Mouse (Mus musculus) hindbrain, postnatal 0 days (tissue): ENCODE results near the gene Sec23ip. TPM values are rescaled to one million over a fixed set of nuclear protein-coding genes. Genes with fewer than 3 reads are reported as not detected.

ENCODE experiments used
- ATAC-seq: fragments of 200-750 bp; cut with Nextera tagmentation; 2 replicates; pipeline ENCODE4 v1.8.0; 2017; ENCODE audit warnings: mild to moderate bottlenecking, moderate TSS enrichment, moderate library complexity
- DNase-seq: peaks from one replicate; pipeline ENCODE4 v3.0.0-alpha.2; 2015; ENCODE audit warnings: low spot score
- H3K27ac ChIP-seq: fragments of 300-500 bp; sonication (generic); 2 replicates; pipeline ENCODE4 v1.5.1; 2014; ENCODE audit warnings: mild to moderate bottlenecking
- H3K27me3 ChIP-seq: fragments of 300-500 bp; sonication (generic); 2 replicates; pipeline ENCODE4 v1.6.1; 2014; ENCODE audit warnings: low read length, mixed read lengths; ENCODE audit not compliant: insufficient read depth
- H3K36me3 ChIP-seq: fragments of 300-500 bp; sonication (generic); 2 replicates; pipeline ENCODE4 v1.6.1; 2014; ENCODE audit warnings: low read length, mixed read lengths; ENCODE audit not compliant: insufficient read depth
- H3K4me1 ChIP-seq: fragments of 300-500 bp; sonication (generic); 2 replicates; pipeline ENCODE4 v1.6.1; 2014; ENCODE audit warnings: antibody characterized with exemption, low read length, mixed read lengths; ENCODE audit not compliant: insufficient read depth
- H3K4me2 ChIP-seq: fragments of 300-500 bp; sonication (generic); 2 replicates; pipeline ENCODE4 v1.6.1; 2014; ENCODE audit warnings: low read depth, mild to moderate bottlenecking, low read length, moderate library complexity, mixed read lengths
- H3K4me3 ChIP-seq: fragments of 300-500 bp; sonication (generic); 2 replicates; pipeline ENCODE4 v1.5.1; 2014; ENCODE audit warnings: low read length
- H3K9ac ChIP-seq: fragments of 300-500 bp; sonication (generic); replicated peaks from 2 replicates; pipeline ENCODE4 v1.6.1; 2014; ENCODE audit warnings: mild to moderate bottlenecking, low read length, moderate library complexity, mixed read lengths
- H3K9me3 ChIP-seq: fragments of 300-500 bp; sonication (generic); 2 replicates; pipeline ENCODE4 v1.6.1; 2016; ENCODE audit warnings: low read length, mixed read lengths
- CTCF ChIP-seq: IDR thresholded peaks from 2 replicates; pipeline ENCODE4 v1.5.1; 2016; ENCODE audit warnings: antibody characterized with exemption, control low read depth, low read depth
- WGBS: fragments of 180-500 bp; shearing (Covaris S2); extraction: QIAGEN DNeasy Blood & Tissue Kit; methylation state at CpG from one replicate; pipeline ENCODE4 v1.1.7; 2014; 5-methylcytosine and 5-hydroxymethylcytosine counted together
- polyA plus RNA-seq: library from polyadenylated mRNA; unstranded; fragments of >200 nt; fragmentation: Nextera tagmentation; extraction: Ambion mirVana; gene quantifications from 2 replicates; pipeline ENCODE4 v1.2.1, GENCODE M21; 2015
- total RNA-seq: library from RNA; depleted of rRNA; stranded (reverse); fragments of >200 nt; gene quantifications from 2 replicates; pipeline ENCODE4 v1.2.3, GENCODE M21; 2014

Gene Sec23ip
- total and polyA plus RNA-seq, 2 experiments from 2014 or later, result 18.7 to 24.6 TPM

DNA sequence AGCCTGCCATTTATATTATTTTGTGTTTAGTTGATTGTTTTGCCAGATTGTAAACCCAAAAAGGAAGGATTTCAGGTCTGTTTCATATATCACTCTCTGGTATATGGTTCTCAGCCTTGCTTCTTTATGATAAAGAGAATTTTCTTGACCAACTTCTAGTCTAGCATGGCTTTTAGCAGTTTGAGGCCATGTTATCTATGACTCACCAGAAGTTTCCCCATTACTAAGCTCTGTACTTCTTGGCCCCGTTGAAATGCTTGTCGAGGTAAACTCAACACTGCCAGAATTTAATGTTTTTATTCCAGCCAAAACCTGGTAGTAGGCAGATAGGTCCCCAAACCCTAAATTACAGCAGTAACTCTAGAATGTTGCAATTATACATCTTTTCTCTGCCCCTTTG is 845 bp upstream of the Sec23ip start:
- H3K9me3 ChIP-seq, result no peaks in the 10 kb centered on the region
- H3K4me1 ChIP-seq, result peaks cover 16% of the 10 kb centered on the region
- H3K9ac ChIP-seq, result no peak overlapping the region; the same call in 1 of the 2 replicates
- DNase-seq, result no peak
- no peaks in the 10 kb centered on the region for H3K36me3 ChIP-seq
- H3K27ac ChIP-seq, result no peak overlapping the region; the same call in 1 of the 2 replicates
- peak overlapping the region; percentile 88 for H3K4me2 ChIP-seq
- no peak for ATAC-seq
- no peaks in the 10 kb centered on the region for H3K27me3 ChIP-seq
- H3K4me3 ChIP-seq, result peak overlapping the region; percentile 71; the same call in 1 of the 2 replicates
- 58% methylated on average over 2 of the region's 2 CpGs for WGBS
- TF ChIP-seq CTCF, result no peak

GRCm38 (mm10) chr7:128746151-128746550 is 1.4 kb downstream of the Sec23ip start:
- TF ChIP-seq CTCF, result no peak
- peak overlapping the region; percentile 71; the same call in 1 of the 2 replicates for H3K4me3 ChIP-seq
- no peak for DNase-seq
- peaks cover 14% of the 10 kb centered on the region; the same call in 1 of the 2 replicates for H3K4me1 ChIP-seq
- no peaks in the 10 kb centered on the region for H3K27me3 ChIP-seq
- H3K9ac ChIP-seq, result no peak overlapping the region
- peaks cover 6% of the 10 kb centered on the region; the same call in 1 of the 2 replicates for H3K36me3 ChIP-seq
- H3K4me2 ChIP-seq, result peak overlapping the region; percentile 88
- no peaks in the 10 kb centered on the region for H3K9me3 ChIP-seq
- 80% methylated on average over 10 of the region's 10 CpGs for WGBS
- no peak for ATAC-seq
- no peak overlapping the region for H3K27ac ChIP-seq

DNA sequence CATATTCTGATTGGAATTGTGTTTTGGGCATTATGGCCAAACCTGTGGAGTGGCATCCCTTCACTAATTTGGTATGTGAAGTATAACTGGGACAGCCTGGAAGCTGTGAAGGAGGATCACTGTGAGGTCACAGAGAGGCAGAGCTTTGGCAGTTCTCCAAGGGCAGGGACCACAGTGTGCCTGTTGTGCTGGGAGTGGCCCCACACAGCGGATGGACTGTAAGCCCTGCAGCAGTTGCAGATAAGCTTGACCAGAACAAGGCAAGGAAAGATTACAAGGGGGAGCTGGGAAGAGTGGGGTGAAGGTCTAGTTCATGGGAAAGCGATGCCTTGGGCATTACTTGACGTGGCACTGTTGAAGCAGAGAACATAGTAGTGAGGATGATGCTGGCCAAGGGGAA is 4.0 kb downstream of the Sec23ip start:
- Histone ChIP-seq H3K27ac (no peak overlapping the region), H3K9me3 (no peaks in the 10 kb centered on the region), H3K9ac (no peak overlapping the region), H3K4me2 (no peak overlapping the region), H3K4me3 (no peak overlapping the region), H3K4me1 (peaks cover 14% of the 10 kb centered on the region; the same call in 1 of the 2 replicates), H3K27me3 (no peaks in the 10 kb centered on the region), H3K36me3 (peaks cover 21% of the 10 kb centered on the region; the same call in 1 of the 2 replicates)
- no peak for TF ChIP-seq CTCF
- 45% methylated on average over 3 of the region's 3 CpGs for WGBS
- peak; percentile 21 for DNase-seq
- ATAC-seq, result no peak

DNA sequence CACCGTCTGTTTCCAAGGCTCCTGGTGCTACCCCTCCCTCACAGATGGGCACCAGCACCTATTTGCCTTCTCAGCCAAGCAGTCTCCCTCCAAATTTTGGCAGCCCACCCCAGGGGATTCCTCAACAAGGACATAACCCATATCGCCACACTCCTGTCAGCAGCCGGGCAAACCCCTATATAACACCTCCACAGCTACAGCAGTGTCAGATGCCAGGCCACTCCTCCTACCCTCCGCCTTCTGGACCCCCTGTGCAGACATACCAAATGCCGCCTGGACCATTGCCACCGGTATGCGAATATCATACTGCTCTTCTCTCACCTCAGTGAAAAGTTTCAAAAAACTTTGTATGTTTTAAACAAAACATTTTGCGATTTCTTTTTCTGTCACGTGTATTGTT is 5.6 kb downstream of the Sec23ip start:
- H3K4me1 ChIP-seq, result peaks cover 9% of the 10 kb centered on the region; the same call in 1 of the 2 replicates
- H3K4me3 ChIP-seq, result no peak overlapping the region
- H3K27me3 ChIP-seq, result no peaks in the 10 kb centered on the region
- no peaks in the 10 kb centered on the region for H3K9me3 ChIP-seq
- H3K4me2 ChIP-seq, result no peak overlapping the region
- TF ChIP-seq CTCF, result no peak
- ATAC-seq (no peak), DNase-seq (peak; percentile 31)
- H3K27ac ChIP-seq, result no peak overlapping the region
- 74% methylated on average over 9 of the region's 9 CpGs for WGBS
- peaks cover 36% of the 10 kb centered on the region; the same call in 1 of the 2 replicates for H3K36me3 ChIP-seq
- H3K9ac ChIP-seq, result no peak overlapping the region

GRCm38 (mm10) chr7:128752012-128752411 is 7.3 kb downstream of the Sec23ip start:
- no peak overlapping the region for H3K27ac ChIP-seq
- H3K4me2 ChIP-seq, result no peak overlapping the region
- no peak overlapping the region for H3K4me3 ChIP-seq
- no peaks in the 10 kb centered on the region for H3K27me3 ChIP-seq
- DNase-seq (no peak), ATAC-seq (no peak)
- H3K36me3 ChIP-seq, result peaks cover 44% of the 10 kb centered on the region; the same call in 1 of the 2 replicates
- no peak for TF ChIP-seq CTCF
- no peaks in the 10 kb centered on the region for H3K4me1 ChIP-seq
- no peak overlapping the region for H3K9ac ChIP-seq
- 96% methylated on average over 4 of the region's 4 CpGs for WGBS
- H3K9me3 ChIP-seq, result no peaks in the 10 kb centered on the region

DNA sequence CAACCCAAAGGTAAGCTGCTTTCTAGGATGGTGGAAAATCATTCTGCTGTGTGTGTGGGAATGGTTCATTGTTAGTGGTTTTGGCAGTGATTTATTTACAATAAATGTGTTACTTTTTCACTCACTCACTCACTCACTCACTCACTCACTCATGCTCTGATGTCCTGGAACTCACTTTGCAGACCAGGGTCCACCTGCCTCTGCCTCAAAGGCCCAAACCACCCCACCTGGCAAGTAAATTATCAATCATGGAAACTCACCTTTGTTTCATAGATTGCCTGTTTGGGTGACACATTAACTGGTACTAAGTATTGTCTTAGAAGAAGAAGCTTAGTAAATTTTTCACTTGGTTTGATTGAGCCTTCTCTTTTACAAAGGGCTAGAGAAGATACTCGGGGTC is 10.7 kb downstream of the Sec23ip start:
- no peaks in the 10 kb centered on the region for H3K27me3 ChIP-seq
- TF ChIP-seq CTCF, result no peak
- H3K9ac ChIP-seq, result no peak overlapping the region
- H3K4me2 ChIP-seq, result no peak overlapping the region
- no peak overlapping the region for H3K4me3 ChIP-seq
- no peaks in the 10 kb centered on the region for H3K9me3 ChIP-seq
- no peak for ATAC-seq
- WGBS, result 87% methylated on average over 1 of the region's 1 CpGs
- H3K4me1 ChIP-seq, result no peaks in the 10 kb centered on the region
- H3K27ac ChIP-seq, result no peak overlapping the region
- DNase-seq, result no peak
- peaks cover 64% of the 10 kb centered on the region for H3K36me3 ChIP-seq

DNA sequence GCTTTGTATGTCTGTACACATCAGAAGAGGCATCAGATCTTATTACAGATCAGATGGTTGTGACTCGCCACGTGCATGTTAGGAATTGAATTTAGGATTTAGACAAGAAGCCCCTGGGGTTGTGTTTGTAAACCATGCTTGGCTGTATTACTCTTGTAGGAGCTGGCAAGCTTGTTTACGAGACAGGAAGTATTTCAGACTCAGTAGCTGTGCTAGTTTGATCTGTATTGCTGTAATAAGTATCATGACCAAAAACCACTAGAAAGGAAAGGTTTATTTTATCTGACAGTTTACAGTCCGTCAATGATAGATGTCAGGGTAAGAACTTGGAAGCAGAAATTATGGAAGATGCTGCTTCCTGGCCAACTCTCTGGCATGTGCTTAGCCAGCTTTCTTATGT is 14.2 kb downstream of the Sec23ip start:
- WGBS, result 95% methylated on average over 4 of the region's 4 CpGs
- no peak for TF ChIP-seq CTCF

More for the DNA sequence above, 14.2 kb downstream of the Sec23ip start:
- Histone ChIP-seq H3K36me3 (peaks cover 71% of the 10 kb centered on the region), H3K4me1 (no peaks in the 10 kb centered on the region), H3K9me3 (no peaks in the 10 kb centered on the region), H3K27me3 (no peaks in the 10 kb centered on the region), H3K4me3 (no peak overlapping the region), H3K9ac (no peak overlapping the region), H3K4me2 (no peak overlapping the region), H3K27ac (no peak overlapping the region)
- ATAC-seq (no peak), DNase-seq (no peak)
